Mouse (Mus musculus) stomach, adult 2 months (tissue): ENCODE data around the gene Samm50. TPM values are rescaled to one million over a fixed set of nuclear protein-coding genes. Genes with fewer than 3 reads are reported as not detected.

ENCODE experiments used
- polyA plus RNA-seq: library from polyadenylated mRNA; depleted of rRNA; stranded (reverse); fragments of >200 nt; gene quantifications from 2 replicates; pipeline ENCODE4 v1.2.3, GENCODE M21; 2012; rRNA removed

The Samm50 gene
- polyA plus RNA-seq: 6.6 and 7.4 TPM in 2 replicates

GRCm38 (mm10) chr15:84192058-84192791 is at the start of gene Samm50:
Samm50 (plus strand) TSS chr15:84192241.

GRCm38 (mm10) chr15:84167600-84167999 is 24.4 kb upstream of the Samm50 start, which contains the start of gene Pnpla3:
Pnpla3 (plus strand) TSS chr15:84167837.

GRCm38 (mm10) chr15:84231721-84232561 is 39.9 kb downstream of the Samm50 start, which contains the start of gene Parvb:
Parvb (plus strand) TSS chr15:84232043.

Other genes with a start within 250 kb of the Samm50 start
- not detected in 2 replicates for gene Efcab6, start 126.9 kb upstream of the Samm50 start, polyA plus RNA-seq
- gene Sult4a1, start 86.5 kb upstream of the Samm50 start, polyA plus RNA-seq: 1.7 and 2.1 TPM in 2 replicates
- gene Pnpla5, start 69.1 kb upstream of the Samm50 start, polyA plus RNA-seq: not detected in 2 replicates
- 2.3 and 5.2 TPM in 2 replicates for gene Pnpla3, start 24.4 kb upstream of the Samm50 start, polyA plus RNA-seq
- 2.1 and 2.4 TPM in 2 replicates for gene Parvb, start 39.8 kb downstream of the Samm50 start, polyA plus RNA-seq
- gene Parvg, start 131.8 kb downstream of the Samm50 start, polyA plus RNA-seq: 0.57 and 0.69 TPM in 2 replicates